Mouse (Mus musculus) MEL (cell line): Measurements from ENCODE around the gene Tdp1.

Experiments used
- CHD2 ChIP-seq: IDR thresholded peaks from 2 replicates; pipeline ENCODE4 v1.6.1; 2011; ENCODE audit warnings: low read length, improper control_type of control experiment
- CTCF ChIP-seq, 3 experiments: IDR thresholded peaks in 2 of 3; conservative IDR thresholded peaks in 1 of 3; 2 replicates each; pipeline ENCODE4 v1.5.1; 2011 to 2012; ENCODE audit warnings: low read length in 3 of 3, low read depth in 2 of 3, mild to moderate bottlenecking in 2 of 3, improper control_type of control experiment in 1 of 3, inconsistent platforms in 1 of 3, mixed read lengths in 1 of 3, moderate library complexity in 1 of 3; ENCODE audit not compliant: control insufficient read depth in 1 of 3, insufficient read depth in 1 of 3, poor library complexity in 1 of 3, severe bottlenecking in 1 of 3
- HCFC1 ChIP-seq: IDR thresholded peaks from 2 replicates; pipeline ENCODE4 v1.6.1; 2012; ENCODE audit warnings: low read depth, mild to moderate bottlenecking, inconsistent platforms, low read length, improper control_type of control experiment, moderate library complexity
- NELFE ChIP-seq: IDR thresholded peaks from 2 replicates; pipeline ENCODE4 v1.6.1; 2011; ENCODE audit warnings: low read depth, low read length, improper control_type of control experiment
- POLR2A ChIP-seq, 2 experiments: IDR thresholded peaks; 2 replicates each; pipeline ENCODE4 v1.6.1; 2011 to 2012; ENCODE audit warnings: low read length in 2 of 2, mild to moderate bottlenecking in 2 of 2, control low read depth in 1 of 2, improper control_type of control experiment in 1 of 2, low read depth in 1 of 2, moderate library complexity in 1 of 2; ENCODE audit not compliant: control insufficient read depth in 1 of 2, insufficient read depth in 1 of 2, poor library complexity in 1 of 2
- RAD21 ChIP-seq: IDR thresholded peaks from 2 replicates; pipeline ENCODE4 v1.6.1; 2011; ENCODE audit warnings: mild to moderate bottlenecking, low read depth, low read length, improper control_type of control experiment
- USF1 ChIP-seq: IDR thresholded peaks from 2 replicates; pipeline ENCODE4 v1.6.1; 2014; ENCODE audit warnings: low read depth, mild to moderate bottlenecking, inconsistent platforms, low read length, improper control_type of control experiment, moderate library complexity
- ZC3H11A ChIP-seq: IDR thresholded peaks from 2 replicates; pipeline ENCODE4 v1.6.1; 2012; ENCODE audit warnings: low read depth, mild to moderate bottlenecking, inconsistent platforms, low read length, improper control_type of control experiment
- ZMIZ1 ChIP-seq: IDR thresholded peaks from 2 replicates; pipeline ENCODE4 v1.6.1; 2012; ENCODE audit warnings: low read depth, mild to moderate bottlenecking, inconsistent platforms, low read length, improper control_type of control experiment, moderate library complexity

- TF ChIP-seq POLR2A (IDR thresholded peaks at IDR 0.05; ENCODE audit: control insufficient read depth in 1 of 2, insufficient read depth in 1 of 2, low read depth in 1 of 2, low read length in 2 of 2, poor library complexity in 1 of 2): no peak
- no peak for TF ChIP-seq HCFC1
- no peak for TF ChIP-seq CHD2
- no peak for TF ChIP-seq CTCF (IDR thresholded peaks at IDR 0.05 in 2 of 3, conservative IDR thresholded peaks at IDR 0.05 in 1 of 3; ENCODE audit: control insufficient read depth in 1 of 3, insufficient read depth in 1 of 3, low read depth in 2 of 3, low read length in 3 of 3, poor library complexity in 1 of 3, severe bottlenecking in 1 of 3)
- no peak for TF ChIP-seq ZMIZ1
- TF ChIP-seq ZC3H11A: no peak
- TF ChIP-seq USF1: no peak
- TF ChIP-seq RAD21: no peak
- TF ChIP-seq NELFE: no peak
Observed at GRCm38 (mm10) chr12:99868821-99869220, 15.5 kb upstream of the Tdp1 start.
